Mouse (Mus musculus): ENCODE data around the gene Actr10.

Actr10 gene

GRCm38 (mm10) chr12:70937571-70938384 lies at the start of gene Actr10:
Gene Actr10, plus strand, starts transcription at chr12:70937857.
- DNase-seq (ENCODE audit: low read depth, low spot score), result peak; percentile 90

- no peak for DNase-seq (ENCODE audit: low read depth, low spot score)
These were observed 47.3 kb upstream of the Actr10 start for GRCm38 (mm10) chr12:70890405-70890804.

DNA sequence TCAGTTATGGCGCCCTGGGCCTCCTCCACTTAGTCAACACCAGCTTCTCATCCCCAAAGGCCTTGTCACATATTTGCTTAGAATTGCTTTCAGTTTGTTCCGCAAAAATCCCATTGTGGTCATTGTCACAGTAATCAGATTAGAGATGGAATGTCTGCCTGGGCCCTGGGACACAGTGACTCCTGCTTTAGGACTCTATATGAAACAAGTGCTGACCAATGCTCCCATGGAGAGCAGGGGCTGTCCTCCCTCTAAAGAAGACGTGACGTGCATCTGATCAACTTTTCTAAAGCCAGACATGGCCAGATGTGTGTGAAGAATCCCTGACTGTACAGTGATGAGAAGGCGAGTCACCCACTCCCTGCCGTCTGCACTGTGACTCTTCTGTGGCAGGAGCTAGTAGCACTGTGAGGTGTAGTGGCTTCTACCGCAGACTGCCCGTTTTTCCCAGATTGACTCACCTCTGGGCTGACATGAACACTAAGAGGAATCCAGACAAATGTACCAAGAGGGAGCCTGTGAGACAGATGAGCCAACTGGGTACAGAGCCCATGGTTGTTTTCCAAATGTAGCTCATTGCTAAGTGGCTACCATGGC lies 46.7 kb upstream of the Actr10 start:
- DNase-seq (ENCODE audit: low read depth, low spot score), result no peak

DNA sequence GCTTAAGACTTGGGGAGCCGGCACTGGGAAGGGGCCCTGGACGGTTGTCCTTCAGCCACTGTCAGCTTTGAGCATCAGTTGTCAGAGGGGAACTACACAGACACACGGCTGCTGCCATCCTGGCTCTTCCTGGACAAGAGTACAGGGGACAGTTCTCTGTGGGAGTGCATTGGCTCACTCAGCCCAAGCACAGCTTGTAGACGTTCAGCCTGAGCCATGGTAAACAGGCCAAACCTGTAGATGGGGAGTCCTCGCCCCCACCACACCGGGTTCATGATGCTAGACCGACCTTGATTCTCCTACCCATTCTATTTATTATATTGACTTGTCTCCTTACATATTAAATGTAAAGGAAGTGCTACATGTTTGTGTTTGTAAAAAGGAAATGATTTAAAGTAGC lies 42.4 kb upstream of the Actr10 start:
- no peak for DNase-seq (ENCODE audit: low read depth, low spot score)

- no peak for DNase-seq (ENCODE audit: low read depth, low spot score)
These were observed 41.6 kb upstream of the Actr10 start for GRCm38 (mm10) chr12:70896068-70896467.

GRCm38 (mm10) chr12:70897434-70897833 lies 40.2 kb upstream of the Actr10 start:
- DNase-seq (ENCODE audit: low read depth, low spot score), result no peak

GRCm38 (mm10) chr12:70898450-70898849 lies 39.2 kb upstream of the Actr10 start:
- no peak for DNase-seq (ENCODE audit: low read depth, low spot score)

- DNase-seq (ENCODE audit: low read depth, low spot score), result no peak
These were observed 33.2 kb upstream of the Actr10 start for GRCm38 (mm10) chr12:70904471-70904870.

DNA sequence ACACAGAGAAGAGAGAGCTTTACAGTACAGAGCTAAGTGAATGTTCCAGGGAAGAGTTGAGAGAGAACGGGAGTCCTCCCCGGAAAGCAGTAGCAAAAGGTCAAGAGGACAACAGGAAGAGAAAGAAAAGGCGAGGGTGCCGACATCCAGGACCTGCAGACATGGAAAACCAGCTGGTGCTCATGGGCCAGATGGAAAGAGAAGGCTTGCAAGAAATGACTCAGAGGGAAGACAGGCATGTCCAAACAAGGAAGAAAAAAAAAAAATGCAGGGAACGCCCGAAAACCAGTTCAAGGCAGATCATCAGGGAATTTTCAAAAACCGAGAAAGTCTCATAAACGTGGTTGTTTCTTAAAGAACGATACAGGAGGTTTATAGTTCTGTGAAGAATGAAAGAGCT lies 30.8 kb upstream of the Actr10 start:
- DNase-seq (ENCODE audit: low read depth, low spot score), result peak; percentile 33

DNA sequence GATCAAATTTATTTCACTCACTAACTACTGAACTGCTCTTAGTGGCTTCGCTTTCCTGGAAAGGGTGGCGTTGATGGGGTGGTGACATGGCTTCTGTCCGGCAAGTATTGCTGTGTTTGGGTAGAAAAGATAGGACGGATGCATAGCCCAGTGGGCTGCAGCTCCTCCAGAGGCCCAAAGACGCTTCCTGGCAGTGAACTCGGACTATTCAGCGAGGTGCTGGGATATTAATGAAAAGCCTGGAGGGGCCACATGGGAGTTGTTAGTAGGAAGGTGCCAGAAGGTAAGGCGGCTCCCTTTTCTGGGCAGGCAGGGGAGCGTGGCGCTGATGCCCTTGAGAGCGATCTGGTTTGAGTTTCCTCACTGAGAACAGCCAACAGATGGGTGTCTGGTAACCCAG lies 30.0 kb upstream of the Actr10 start:
- DNase-seq (ENCODE audit: low read depth, low spot score), result peak; percentile 16

DNA sequence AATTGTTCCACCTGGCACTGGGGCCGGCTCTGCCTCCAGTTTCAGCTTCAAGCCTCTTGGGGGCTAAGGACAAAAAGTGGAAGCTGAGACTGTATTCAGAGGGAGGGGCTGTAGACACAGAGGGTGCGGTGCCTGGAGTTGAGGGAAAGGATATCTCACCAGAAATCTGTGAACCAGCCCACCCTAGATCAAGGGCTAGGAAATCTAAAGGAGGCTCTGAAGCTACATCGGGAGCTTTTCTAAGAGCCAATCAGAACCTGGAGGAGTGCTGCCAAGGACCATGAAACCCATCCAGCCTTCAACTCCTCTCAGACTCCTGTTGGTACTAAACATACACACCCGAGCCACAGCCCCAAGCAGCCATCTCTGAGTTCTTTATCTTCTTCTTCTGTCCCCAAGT lies 29.6 kb upstream of the Actr10 start:
- DNase-seq (ENCODE audit: low read depth, low spot score), result peak; percentile 45

DNA sequence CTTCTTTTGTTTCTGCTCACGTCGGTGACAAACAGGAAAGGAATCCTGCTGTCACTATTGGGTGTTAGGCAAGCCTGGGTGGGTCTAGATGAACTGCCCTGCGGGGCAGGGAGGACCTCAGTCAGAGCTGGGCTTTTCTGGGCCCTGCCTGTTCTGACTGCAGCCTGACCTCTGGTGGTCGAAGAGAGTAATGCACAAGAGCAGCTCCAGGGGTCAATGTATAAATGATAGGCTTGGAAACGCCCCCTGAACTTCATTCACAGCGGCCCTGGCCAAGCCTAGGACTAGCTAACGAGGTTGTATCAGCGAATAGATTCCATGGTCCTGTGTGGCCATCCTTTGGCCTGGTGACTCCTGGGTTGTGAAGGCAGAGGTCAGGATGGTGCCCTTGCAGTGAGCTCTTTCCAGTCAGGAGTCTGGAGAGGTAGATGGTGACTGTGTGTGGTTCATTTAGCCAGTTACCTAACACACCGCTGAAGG lies 27.4 kb upstream of the Actr10 start:
- DNase-seq (ENCODE audit: low read depth, low spot score), result peak; percentile 88

GRCm38 (mm10) chr12:70911029-70911428 lies 26.6 kb upstream of the Actr10 start:
- DNase-seq (ENCODE audit: low read depth, low spot score), result peak; percentile 75

DNA sequence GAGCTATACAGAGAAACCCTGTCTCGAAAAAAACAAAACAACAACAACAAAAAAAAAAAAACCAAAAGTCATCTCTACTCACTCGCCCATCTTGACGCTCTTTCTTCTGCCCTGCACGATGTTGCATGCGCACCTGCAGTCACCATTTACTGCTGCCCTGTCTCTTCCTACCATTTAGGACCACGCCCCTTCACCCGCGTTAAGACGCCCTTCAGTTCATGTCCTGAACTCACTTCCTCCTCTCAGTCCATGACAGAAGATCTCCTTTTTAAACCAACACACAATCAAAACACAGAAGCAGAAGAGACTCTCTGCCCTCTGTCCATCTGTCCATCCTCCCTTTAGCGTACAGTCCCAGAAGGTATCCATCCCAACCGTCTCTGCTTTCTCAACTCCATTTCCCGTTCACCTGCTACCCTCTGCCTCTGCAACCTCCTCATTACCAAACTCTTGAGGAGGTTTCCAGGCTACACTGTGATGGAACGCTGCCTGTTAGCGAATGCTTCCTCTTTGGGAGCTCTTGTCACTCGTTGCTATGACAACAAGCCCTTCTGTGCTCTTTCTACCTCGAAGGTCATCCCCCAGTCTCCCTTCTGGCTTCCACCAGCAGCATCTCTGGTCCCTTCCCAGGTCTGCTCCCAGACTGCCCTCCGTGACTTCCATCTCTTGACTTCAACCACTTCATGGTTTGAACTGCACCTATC lies 25.8 kb upstream of the Actr10 start:
- DNase-seq (ENCODE audit: low read depth, low spot score), result peak; percentile 77

DNA sequence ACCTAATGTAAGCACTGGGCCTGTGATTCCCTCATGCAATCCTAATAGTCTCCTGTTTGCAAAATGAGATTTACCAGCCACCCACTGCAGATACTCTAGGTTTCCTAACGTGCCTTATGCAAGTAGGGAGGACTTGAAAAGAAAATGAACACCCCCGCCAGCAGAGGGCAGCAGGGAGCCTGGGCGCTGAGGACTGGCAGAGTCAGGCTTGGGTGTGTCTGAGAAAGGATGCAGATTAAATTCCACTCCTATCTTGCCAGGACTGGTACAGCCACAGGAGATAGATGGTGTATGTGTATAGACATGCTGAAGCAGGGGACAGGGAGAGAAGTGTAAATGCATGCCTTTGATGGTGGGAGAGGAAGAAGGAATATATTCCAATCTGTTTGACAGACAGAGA lies 24.2 kb upstream of the Actr10 start:
- peak; percentile 78 for DNase-seq (ENCODE audit: low read depth, low spot score)

DNA sequence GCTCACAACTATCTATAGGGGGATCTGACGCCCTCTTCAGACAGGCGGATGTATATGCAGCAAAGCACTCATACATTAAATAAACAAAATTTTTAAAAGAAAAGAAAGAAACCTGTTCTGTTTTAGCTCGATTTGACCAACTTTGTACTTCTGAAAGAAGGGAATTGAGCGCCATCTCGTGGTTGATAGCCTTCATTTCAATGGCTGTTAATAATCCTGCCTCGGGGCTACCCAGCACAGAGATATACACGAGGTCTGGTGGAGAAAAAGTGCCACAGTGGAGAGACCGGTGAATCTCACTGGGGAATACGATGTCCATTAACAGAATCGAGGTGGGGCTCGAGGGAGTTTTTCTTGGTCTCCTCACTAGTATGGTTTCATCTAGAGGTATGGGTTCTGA lies 23.3 kb upstream of the Actr10 start:
- peak; percentile 70 for DNase-seq (ENCODE audit: low read depth, low spot score)

GRCm38 (mm10) chr12:70929781-70930180 lies 7.9 kb upstream of the Actr10 start:
- DNase-seq (ENCODE audit: low read depth, low spot score), result no peak

DNA sequence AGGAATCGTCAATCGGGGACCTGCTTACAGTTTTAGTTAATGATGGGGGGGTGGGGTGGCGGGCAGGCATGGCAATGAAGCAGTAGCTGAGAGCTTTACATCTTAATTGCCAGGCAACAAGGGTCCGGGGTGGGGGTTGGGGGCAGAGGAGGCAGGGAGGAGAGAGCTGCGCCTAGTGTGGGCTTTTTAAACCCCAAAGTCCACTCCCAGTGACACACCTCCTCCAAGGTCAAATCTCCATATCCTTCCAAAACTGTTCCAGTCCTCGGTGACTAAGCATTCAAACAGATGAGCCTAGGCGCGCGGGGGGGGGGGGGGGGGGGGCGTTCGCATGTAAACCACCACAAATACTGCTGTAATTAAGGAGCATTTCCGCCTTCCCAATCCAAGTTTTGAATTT lies 507 bp upstream of the Actr10 start:
- DNase-seq (ENCODE audit: low read depth, low spot score), result peak; percentile 85

- no peak for DNase-seq (ENCODE audit: low read depth, low spot score)
These were observed 3.1 kb downstream of the Actr10 start for GRCm38 (mm10) chr12:70940806-70941205.

DNA sequence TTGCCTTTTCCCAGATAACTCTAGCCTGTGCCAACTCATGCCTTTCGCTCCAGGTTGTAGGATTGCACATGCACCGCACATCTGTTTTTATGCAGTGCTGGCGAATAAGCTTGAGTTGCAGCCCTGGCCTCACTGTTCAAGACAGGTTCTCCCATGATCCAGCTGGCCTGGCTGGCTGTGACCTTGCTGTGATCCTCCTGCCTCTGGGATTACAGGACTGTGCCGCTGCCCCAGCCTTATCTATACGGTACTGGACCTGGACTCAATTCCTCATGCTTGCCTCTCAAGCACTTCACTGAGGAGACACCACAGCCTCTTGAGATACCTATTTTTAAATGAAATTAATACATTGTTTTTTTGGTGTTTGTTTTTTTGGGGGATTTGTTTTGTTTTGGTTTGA lies 6.5 kb downstream of the Actr10 start:
- no peak for DNase-seq (ENCODE audit: low read depth, low spot score)

DNA sequence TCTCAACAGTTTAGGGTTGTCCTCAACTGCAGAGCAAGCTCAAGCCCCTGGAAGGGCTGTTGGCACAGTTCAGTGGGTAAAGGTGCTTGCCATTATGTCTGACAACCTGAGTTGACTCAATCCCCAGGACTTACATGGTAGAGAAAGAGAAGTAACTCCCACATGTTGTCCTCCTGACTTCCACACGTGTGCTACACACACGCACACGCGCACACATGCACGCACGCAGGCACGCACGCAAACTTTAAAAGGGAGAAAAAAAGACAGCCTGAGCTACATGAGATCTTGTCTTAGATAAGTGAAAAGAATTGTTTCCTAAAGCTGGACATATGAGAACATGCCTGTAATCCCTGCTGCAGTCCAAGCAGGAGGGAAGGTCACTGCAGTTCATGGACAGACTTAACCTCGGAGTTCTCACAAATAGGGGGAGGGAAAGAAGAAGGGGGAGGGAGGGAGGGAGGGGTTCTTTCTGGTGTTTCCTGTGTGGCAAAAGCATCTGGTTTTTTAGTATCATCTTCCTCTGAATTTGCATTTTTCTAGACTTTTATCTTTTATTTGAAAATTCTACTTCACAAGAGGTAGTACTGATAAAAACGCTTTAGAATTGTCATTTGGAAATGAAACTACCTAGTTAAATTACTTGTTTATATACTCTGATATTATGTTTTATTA lies 9.1 kb downstream of the Actr10 start:
- DNase-seq (ENCODE audit: low read depth, low spot score), result no peak

DNA sequence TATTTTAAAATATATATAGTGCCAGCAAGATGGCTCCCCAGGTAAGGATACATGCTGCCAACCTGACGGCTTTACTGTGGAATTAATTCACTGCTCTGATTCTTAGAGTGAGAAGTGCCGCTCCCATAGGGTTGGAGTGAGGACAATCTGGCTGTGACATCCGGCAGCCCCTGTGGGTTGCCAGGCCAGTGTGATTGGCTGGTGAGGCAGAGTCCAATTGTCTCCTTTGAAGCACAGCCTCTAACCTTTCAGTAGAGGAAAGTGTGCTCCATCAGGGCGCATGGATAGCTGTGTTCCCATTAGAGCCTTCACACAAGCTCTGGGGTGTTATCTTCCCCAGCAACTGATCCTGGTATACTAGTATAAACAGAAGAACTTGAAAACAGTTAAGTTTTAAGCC lies 21.0 kb downstream of the Actr10 start:
- DNase-seq (ENCODE audit: low read depth, low spot score), result no peak

Data from R1 (cell line).